Mouse (Mus musculus): ENCODE data around the gene St6galnac4. TPM values are rescaled to one million over a fixed set of nuclear protein-coding genes. Genes with fewer than 3 reads are reported as not detected.

The St6galnac4 gene
- total RNA-seq, 2 experiments from 2014 or later = 6.6 to 11.4 TPM

DNA sequence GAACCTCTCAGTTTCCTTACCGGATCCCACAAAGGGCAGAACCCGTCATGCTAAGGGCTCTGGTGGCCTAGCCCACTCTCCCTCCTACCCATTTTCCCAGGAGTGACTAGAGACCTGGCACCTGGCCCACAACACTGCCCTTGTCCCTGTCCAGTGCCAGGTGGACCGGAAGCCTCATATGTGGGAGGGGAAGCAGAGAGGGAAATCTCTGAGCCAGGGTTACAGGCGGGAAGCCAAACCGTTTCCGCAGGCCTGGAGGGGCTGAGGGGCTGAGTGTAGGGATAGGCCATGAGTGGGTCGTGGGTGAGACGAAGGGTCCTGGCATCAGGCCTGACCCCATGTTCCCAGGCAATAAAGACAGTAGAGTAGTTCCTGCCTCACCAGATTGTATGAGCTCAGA lies 11.6 kb downstream of the St6galnac4 start:
- DNase-seq (ENCODE audit: low spot score in 2 of 2) = no peak

DNA sequence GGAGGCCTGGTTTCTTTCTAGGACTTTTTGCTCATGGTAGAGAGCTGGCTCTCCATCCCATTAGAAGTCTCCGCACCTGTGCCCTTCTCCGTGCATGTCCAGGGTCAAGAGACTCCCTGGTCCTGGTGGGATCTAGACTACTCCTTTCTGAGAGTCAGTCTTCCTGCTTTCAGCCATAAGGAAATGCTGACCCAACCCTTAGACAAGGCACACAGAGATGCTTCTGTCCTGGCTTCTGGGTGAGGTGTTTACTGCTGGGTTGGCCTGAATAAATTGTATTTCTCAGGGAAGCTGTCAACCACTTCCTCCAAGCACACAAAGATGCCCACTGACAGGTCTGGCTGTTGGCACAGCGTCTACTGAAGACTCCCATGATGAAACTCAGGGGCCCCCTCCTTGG lies 12.5 kb downstream of the St6galnac4 start, which contains the start of gene St6galnac6:
Gene St6galnac6 (plus strand): TSS at position 301 of the 400 bp plus-strand sequence.
- DNase-seq (ENCODE audit: low spot score in 2 of 2) = no peak

DNA sequence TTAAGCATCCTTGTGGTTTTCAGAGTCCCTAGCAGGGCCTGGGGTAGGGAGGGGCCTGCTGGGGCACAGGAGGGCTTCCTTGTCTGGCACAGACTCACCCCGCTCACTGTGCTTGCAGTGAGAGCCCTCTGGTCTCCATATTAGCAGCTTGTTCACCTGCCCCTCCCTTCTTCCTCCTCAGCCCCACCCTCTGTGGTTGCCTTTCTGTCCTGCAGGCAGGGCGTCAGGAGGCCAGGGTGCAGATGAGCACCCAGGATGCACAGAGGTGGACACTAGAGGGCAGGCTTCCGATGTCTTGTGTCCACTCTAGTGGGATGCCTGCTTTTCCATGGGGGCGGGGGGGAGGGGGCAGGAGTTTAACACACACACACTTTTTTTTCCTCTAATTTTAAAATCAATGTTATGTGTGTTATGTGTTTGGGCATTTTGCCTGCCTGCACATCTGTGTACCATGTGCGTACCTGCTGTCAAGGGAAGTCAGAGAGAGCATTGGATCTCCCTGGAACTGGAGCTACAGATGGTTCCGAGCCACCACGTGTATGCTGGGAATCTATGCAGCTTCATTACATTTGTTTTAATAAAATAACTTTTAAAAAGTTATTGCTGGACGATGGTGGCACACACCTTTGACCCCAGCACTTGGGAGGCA lies 14.6 kb downstream of the St6galnac4 start:
- DNase-seq (ENCODE audit: low spot score in 2 of 2) = peak in 1 of 2 experiments; percentile 33

DNA sequence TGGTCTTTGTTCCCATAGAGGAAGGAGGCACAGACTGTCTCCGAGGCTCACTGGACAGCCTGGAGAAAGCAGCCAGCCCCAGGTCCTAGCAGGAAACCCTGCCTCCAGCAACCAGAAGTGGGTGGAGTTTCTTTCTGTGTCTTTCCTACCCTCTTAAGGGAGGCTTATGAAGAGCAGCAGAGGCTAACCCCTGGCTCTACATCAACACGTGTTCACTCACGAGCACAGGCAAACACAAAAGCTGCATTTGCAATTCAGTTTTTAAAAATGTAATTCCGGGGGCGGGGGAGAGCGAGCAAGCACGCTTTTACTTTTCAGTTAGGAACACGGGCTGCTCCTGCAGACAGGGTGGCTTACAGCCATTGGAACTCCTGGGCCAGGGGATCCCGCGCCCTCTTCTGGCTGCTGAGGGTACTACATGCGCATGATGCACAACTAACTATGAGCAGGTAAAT lies 15.7 kb downstream of the St6galnac4 start:
- peak; percentile 86 to 90 for DNase-seq (ENCODE audit: low spot score in 2 of 2)

DNA sequence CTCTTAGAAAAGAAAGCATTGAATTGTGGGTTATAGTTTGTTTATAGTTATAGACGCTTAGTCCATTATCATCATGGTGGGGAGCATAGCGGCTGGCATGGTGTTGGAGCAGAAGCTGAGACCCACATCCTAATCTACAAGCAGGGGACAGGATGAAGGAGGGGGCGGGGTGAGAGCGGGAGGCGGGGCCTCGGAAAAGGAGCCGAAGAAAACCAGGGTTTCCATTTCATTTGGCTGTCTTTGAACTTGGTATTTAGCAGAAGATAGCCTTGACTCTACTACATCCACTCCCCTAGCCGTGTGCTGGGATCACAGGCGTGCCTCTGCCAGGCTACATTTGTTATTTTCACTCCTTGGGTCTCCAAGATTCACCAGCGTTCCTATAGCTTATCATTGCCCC lies 17.7 kb downstream of the St6galnac4 start:
- DNase-seq (ENCODE audit: low spot score in 2 of 2) = no peak

DNA sequence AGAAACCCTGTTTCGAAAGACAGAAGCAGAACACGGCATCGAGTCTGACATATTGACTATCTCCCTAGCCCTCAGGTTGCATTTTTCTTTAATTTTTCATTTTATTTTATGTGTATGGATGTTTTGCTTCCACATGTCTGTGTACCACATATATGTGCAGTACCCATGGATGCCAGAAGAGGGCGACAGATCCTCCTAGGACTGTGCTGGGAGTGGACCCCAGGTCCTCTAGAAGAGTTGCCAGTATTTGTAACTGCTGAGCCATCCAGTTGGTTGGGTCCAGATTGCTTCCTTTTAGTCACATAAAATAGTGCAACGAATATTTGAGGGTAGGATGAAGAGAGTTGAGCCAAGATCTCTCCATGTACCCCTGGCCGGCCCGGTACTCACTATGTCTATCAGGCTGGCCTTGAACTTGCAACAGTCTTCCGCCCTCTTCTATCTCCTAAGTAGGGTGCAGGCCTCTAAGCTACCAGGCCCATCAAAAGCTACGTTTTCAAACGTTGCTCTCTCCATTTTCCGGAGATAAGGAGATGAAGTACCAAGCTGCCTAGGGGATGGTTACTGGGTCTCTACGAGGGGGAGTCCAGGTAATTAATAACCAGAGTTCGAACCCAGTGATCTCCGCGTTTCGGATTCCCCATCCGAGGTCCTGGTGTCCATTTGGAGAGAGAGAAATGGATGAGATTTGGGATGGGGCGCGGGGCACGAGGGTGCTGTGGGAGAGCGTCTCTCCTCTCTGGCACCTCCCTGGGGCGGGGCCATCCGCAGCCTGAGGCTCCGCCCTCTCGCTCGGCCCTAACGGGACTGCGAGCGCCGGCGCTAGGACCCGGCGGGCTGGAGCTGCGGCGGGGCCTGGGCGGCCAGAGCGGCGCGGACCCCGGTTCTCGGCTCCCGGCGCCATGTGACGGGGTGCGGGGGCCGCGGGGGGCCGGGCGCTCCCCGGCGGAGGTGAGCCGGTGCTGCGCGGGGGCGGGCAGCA lies 19.6 kb downstream of the St6galnac4 start:
- peak; percentile 83 to 86 for DNase-seq (ENCODE audit: low spot score in 2 of 2)

DNA sequence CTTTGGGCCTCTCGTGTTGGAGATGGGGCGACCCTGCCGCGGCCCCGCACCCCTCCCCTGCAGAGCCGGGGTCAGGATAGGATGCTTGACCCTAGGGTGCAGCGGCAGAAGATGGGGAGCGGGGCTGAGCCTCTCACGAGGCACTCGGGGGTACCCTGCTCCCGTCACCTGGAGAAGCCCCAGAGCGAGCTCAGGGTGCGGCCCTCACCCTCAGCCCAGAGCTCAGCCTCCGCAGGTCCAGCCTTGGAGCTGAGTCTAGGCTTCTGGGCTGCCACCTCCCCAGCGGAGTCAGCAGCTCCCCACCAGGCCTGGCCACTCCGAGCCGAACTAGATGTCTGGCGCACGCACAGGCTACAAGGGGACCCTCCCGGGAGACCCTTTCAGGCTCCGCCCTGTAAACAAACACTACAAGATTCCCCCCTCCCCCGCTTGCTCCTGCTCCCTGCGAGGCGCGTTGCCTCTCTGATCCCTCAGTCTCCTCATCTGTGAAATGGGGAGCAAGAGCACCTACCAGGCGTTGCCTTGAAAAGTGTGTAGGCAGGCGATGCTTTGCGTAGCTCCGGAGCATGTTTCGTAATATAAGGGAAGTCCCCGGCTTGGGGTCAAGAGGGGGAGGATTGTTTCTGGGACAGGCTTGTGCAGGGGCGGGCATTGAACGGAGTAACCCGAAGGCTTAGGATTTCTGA lies 20.5 kb downstream of the St6galnac4 start:
- peak in 1 of 2 experiments; percentile 39 for DNase-seq (ENCODE audit: low spot score in 2 of 2)

DNA sequence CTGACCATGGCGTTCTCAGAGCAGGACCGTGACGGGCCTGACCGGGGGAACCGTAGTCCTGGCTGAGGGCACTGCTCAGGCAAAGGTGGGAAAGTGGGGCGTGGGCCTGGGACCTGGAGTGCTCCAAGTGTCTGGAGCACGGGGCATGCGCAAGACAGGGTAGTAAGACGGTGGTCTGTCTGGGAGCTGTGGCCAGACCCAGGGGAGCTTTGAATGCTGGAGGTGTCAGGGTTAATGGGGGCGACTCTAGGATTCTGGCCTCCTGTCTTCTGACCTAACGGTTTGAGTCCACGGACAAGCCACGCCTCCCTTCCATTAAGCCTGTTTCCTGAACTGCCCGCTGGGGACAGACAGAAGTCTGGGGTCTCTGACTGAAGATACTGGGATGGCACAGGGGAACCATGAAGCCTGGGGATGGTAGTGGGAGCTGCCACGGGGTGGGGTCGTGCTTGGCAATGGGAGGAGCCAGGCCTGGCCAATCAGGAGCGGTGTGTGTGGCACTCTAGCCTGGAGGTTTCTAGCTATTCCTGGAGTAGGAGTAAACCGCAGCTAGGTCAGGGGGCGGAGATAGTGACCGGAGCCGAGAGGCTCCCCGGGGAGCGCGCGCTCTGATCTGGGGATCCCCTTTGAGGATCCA lies 21.4 kb downstream of the St6galnac4 start:
- DNase-seq (ENCODE audit: low spot score in 2 of 2) = peak; percentile 66 to 70

DNA sequence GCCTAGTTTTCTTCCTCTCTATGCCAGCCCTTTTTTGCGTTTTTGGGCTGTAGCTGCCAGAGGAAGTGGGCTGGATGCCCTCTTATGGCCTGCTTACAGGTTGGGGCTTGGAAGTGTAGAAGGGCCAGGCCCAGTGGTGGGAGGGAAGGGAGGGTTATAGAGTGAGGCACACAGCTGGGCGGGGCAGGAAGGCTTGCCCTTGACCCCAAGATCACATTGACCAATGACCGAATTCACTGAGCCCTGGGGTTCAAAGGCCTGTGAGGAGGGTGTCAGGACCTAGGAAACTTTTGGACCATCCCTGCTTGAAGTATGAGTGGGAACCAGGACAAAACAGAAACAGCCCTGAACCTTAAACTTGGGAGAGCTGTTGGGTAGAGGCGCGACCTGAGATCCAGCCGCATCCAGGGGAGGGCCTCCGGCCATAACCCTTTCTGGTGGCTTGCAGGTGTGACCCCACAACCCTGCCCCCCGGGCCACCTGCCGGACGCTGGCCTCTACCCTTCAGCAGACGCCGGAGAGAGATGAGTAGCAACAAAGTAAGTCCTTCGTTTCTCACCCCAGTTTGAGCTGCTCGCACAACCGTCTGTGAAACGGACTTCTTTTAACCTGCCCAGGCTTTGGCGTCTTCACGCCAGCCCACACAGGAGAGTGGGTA lies 22.0 kb downstream of the St6galnac4 start:
- DNase-seq (ENCODE audit: low spot score in 2 of 2) = no peak

DNA sequence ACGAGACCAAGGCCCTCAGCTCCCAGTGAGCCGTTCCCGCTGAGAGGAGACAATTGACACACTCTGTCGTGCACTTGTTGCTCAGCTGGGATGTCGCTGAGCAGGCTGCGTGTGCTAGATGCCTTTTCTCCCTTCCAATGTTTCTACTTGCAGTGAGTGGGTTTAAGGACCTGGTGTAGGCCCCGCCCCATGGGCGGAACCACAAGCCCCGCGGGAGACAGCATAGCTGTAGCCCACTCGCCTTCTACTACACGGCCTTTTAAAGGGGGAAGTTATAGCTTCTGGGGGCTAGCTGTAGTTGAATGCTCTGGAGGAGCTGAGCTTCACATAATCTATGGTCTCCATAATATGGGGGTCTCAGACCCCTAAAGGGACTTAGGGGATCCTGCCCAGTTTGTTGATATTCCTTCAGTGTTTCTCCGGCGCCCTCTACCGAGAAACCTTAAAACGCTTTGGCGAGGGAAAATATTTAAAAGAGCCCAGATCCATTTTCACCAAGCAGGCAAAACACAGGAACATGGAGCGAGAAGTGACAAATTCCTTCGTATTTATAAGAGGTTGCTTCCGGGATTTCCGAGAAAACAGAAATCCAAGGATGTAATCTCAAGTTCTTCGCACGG lies 23.8 kb downstream of the St6galnac4 start:
- DNase-seq (ENCODE audit: low spot score in 2 of 2) = peak in 1 of 2 experiments; percentile 33

DNA sequence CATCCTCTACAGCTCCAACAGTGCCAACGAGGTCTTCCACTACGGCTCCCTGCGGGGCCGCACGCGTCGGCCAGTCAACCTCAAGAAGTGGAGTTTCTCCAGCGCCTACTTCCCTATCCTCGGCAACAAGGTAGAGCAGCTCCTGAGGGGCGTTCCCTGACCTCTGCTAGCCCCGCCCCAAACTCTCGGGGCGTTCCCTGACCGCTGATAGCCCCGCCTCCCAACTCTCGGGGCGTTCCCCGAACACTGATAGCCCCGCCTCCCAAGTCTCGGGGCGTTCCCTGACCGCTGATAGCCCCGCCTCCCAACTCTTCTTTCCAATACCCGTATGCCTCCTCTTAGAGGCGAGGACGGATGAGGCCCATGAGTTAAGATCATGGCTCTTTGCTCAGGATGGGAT lies 25.4 kb downstream of the St6galnac4 start:
- no peak for DNase-seq (ENCODE audit: low spot score in 2 of 2)

DNA sequence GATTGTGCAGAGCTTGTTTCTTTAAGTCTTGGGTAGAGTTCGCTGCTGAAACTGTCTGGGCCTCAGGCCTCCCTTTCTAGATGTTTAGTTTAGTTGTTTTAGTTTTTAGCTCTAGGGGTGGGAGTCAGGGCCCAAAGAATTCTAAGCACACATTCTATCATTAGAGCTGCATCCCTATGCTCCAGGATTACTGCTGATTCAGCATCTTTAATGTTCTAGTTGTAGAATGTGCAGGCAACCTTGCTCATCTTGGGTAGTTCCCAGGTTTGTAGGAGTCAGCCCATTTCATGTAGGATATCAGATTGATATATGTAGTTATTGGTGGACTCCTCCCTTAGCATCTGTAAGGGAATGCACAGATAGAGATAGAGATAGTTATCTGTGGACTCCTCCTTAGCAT lies 30.2 kb downstream of the St6galnac4 start:
- no peak for DNase-seq (ENCODE audit: low spot score in 2 of 2)

DNA sequence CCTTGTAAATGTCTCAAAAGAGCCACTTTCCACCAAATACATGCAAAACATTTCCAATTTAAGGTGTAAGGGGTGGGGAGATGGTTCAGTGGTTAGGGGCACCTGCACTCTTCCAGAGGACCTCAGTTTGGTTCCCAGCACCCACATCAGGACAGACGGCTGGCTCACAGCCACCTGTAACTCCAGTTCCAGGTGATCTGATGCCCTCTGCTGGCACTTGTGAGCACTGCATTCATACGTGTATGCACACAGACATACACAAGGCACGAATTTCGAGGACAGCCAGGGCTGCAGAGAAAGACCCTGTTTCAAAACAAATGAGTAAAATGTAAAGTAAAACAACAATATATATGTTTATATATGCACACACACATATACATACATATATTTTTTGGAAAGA lies 30.7 kb downstream of the St6galnac4 start:
- no peak for DNase-seq (ENCODE audit: low spot score in 2 of 2)

DNA sequence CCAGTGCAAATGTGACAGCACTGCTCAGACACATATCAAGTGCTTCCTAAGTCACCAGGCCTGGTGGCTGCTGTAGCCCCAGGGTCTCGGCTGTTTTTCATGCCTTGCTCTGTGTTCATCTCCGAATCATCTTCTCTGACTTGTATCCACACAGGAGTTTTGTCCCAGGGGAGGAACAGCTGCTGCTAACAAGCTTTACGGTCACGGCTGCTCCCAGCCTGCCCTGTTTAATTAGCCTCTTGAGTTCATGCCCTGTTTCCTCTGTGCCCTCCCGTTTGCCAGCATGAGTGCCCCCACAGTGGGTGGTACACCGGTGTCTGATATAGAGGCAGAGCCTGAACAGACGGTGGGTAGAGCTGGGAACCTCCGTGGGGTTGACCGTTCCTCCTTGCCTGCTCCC lies 31.2 kb downstream of the St6galnac4 start:
- no peak for DNase-seq (ENCODE audit: low spot score in 2 of 2)

DNA sequence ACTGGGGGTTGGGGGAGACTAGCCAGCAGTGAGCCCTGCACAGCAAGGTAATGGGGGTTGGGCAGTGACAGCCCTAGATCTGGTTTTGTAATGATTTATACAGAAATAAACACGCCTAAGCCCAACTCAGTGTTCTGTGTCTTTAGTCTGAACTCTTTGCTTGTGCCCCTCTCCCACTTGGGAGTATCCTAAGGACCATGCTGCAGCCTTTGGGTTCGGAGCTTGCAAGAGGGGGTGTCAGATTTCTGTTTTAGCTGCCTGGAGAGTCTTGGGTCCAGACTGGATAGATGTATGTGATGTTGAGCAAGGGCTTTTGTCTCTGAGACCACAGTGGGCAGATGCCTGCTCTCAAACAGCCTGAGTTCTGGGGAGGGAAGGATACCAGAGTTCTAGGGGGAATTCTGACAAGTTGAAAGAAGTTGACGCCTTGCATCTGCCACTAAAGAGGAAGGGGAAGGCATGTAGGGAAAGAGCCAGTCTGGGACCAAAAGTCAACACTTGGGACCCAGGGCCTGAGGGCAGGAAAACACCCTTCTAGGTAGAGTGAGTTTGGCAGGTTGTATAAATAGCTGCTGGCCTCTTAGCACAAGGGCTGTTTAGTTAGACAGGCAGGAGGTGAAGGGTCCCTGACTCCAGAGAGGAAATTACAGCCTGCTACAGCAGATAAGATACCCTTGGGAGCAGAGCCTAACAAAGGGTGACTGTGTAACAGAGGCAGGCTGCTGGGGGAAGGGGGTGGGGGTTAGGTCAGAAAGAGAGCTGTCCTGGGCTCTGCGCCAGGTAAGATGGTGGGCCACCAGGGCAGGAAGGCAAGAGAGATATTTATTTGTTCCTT lies 34.0 kb downstream of the St6galnac4 start:
- DNase-seq (ENCODE audit: low spot score in 2 of 2) = no peak

DNA sequence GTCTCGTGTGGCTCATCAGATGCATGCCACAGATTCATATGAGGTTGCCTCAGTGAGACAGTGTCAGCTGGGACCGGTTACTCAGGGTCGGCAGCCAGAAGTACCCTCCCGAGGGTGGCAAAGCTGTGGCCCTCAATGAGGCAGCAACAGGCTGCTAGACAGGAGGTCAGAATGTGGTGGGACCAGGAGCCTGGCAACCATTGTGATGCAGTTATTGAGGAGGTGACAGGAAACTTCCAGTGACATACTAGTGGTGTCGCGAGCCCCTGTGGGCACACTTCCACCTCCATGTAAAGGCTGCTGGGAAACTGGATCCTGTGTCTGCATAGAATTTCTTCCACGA lies 34.6 kb downstream of the St6galnac4 start, which contains the start of gene Ak1:
Gene Ak1 (plus strand): TSS at position 242 of the 343 bp plus-strand sequence.
- no peak for DNase-seq (ENCODE audit: low spot score in 2 of 2)

DNA sequence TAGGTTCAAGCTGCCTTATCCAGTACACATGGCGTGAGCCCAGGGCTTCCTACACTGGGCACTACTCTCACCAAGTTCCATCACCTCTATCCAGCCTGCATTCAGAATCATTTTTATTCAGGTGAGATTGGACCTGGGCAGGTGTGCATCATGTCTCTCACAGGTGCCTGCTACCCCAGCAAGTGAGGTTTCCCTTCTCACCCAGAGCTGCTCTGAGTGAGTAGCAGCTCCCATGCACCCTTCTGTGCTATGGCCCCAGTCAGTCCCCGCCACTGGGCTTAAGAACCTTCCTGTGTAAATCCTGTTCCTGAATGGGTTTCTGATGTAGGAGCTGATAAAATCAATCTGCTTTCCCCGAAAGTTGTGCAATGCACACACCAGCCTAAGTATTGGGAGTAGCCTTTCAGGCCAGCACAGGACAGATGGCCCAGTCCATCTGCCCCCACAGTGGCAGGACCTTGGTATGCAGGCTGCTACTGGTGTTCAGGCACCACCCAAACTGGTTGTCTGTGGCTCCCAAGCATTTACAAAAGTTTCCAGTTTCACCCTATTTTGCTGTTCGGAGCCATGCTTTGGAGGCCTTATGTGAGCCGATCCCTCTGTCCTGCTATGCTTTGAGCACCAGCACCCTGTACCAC lies 37.3 kb downstream of the St6galnac4 start:
- no peak for DNase-seq (ENCODE audit: low spot score in 2 of 2)

DNA sequence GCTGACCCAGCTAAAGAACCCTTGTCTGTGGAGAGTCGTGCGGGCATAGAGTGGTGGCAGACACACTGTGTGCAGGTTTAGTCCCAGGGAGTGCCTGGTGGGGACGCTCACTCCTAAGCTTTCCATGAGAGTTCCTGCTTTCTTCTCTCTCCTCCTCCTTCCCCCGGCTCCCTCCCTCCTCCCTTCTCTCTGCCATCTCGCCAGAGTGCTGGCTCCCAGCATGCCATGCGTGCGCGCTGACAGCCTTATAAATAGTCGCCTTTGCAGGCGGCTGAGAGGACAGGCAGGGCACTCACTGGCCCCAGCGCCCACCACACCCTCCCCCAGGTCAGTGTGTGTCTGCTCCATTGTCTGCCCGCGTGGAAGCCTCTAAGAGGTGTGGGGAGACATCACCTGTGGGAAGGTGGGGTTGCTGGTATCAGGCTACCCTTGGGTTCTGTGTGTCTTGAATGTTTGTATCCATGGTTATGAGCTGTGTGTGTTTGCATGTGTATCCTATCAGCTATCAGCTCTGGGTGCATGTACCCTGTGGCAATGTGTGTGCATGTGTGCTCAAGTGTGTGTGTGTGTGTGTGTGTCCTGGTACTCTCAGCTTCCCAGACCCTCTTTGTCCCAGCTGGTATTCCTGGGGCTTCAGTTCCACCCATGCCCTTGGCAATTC lies 38.4 kb downstream of the St6galnac4 start:
- peak; percentile 55 to 64 for DNase-seq (ENCODE audit: low spot score in 2 of 2)

Measured in adrenal gland, adult 18-20 months (tissue).